Mouse (Mus musculus): ENCODE measurements around the gene Ttf2. TPM values are rescaled to one million over a fixed set of nuclear protein-coding genes. Genes with fewer than 3 reads are reported as not detected.

Gene Ttf2
- total RNA-seq, 1 experiment from 2014 or later, result 7.4 TPM

DNA sequence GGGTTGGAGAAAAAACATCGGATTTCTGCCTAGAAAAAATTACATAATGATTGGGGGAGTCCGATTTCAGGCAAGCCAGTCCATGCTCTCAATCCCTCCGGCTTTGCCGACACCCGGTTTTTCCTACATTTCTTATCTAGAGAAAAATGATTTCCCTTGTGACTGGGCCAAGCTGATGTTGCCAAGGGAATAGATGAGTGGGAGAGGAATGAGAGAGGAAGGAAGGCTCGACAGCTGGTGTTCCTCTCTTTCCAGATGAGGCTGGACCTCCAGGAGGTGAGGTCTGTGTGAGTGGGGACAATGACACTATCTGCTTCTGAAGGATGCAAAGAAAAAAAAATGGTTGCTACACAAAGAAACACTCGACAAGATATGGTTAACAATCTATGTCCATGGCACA, 23.7 kb upstream of the Ttf2 start:
- ATAC-seq (replicated peaks; ENCODE audit: insufficient number of reproducible peaks, low FRiP score, low TSS enrichment, poor library complexity, severe bottlenecking), result no peak

DNA sequence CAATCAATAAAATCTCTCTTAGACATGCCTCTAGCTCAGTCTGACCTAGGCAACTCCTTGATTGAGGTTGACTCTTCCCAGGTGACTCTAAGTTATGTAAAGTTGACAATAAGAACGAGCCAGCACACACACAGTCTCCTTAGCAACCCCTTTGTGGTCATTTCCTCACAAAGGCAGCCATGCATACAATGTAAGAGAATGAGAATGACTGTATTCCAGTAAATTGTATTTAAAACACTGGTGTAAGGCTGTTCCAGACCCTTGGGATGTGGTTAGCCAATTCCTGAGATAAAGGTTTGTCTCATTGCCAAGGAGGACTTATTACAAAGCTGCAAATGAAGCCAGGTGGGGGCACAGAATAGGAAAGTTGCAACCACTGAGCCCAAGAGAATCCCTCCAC, 20.8 kb upstream of the Ttf2 start:
- ATAC-seq (replicated peaks; ENCODE audit: insufficient number of reproducible peaks, low FRiP score, low TSS enrichment, poor library complexity, severe bottlenecking), result no peak

DNA sequence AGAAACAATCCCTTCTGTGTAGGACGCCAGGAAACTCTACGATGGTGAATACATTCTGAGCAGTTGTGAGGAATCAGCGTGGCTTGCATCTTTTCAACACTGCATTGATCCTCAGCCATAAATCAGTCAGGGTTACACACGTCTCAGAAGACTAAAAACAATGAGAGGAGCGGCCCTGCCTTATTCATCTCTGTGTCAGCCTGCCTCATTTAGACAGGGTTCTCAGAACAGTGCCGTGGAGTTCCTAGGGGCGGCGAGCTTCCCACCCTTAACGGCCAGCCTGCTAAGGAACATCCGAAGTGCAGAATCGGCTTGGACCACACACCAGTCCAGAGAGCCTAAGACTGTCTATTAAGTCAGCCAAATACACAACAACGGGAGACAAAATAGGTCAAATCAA, 20.0 kb upstream of the Ttf2 start:
- ATAC-seq (replicated peaks; ENCODE audit: insufficient number of reproducible peaks, low FRiP score, low TSS enrichment, poor library complexity, severe bottlenecking), result no peak

DNA sequence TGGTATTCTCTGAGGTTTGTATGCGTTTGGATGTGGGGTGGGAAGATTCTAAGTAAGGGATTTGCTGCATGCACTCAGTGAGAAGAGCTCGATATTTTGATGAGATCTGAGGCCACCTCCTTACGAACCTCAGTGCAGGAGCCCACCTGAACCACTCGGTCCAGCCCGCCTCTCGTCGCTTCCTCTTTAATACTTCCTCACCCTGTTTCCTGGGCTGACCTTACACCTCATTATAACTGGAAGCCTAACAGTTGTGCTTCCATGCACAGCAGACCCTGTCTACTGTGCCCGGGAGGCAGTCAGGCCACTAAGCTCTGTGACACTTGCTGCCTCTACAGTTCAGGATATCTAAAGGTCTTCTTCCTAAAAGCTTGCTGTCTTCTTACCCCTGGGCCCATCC, 9.8 kb upstream of the Ttf2 start:
- peak; percentile 44; the same call in 1 of the 2 replicates for ATAC-seq (replicated peaks; ENCODE audit: insufficient number of reproducible peaks, low FRiP score, low TSS enrichment, poor library complexity, severe bottlenecking)

GRCm38 (mm10) chr3:100973906-100974305, 4.4 kb upstream of the Ttf2 start:
- ATAC-seq (replicated peaks; ENCODE audit: insufficient number of reproducible peaks, low FRiP score, low TSS enrichment, poor library complexity, severe bottlenecking), result no peak

- no peak for ATAC-seq (replicated peaks; ENCODE audit: insufficient number of reproducible peaks, low FRiP score, low TSS enrichment, poor library complexity, severe bottlenecking)
Observed at GRCm38 (mm10) chr3:100963849-100964542, 5.5 kb downstream of the Ttf2 start.

GRCm38 (mm10) chr3:100961501-100961900, 8.0 kb downstream of the Ttf2 start:
- ATAC-seq (replicated peaks; ENCODE audit: insufficient number of reproducible peaks, low FRiP score, low TSS enrichment, poor library complexity, severe bottlenecking), result no peak

DNA sequence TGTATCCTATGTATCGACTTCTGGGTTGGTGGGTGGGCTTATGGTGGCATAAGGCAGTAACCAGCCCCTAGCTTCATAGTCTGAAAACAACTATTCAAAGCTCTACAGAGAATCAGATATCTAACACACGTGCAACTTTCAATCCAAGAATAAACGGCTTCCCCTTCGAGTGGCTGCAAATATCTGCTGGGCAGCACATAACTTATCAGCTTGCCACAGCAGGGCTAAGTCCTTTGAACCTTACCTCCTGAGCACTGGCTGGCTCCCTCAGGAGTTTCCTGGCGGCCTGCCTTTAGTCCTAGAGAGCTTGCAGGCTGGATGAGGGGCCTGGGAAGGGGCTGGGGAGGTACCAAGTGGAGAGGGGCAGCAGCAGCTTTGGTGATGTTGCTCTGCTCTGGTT, 8.5 kb downstream of the Ttf2 start:
- ATAC-seq (replicated peaks; ENCODE audit: insufficient number of reproducible peaks, low FRiP score, low TSS enrichment, poor library complexity, severe bottlenecking), result no peak

GRCm38 (mm10) chr3:100954616-100955015, 14.8 kb downstream of the Ttf2 start:
- ATAC-seq (replicated peaks; ENCODE audit: insufficient number of reproducible peaks, low FRiP score, low TSS enrichment, poor library complexity, severe bottlenecking), result no peak

DNA sequence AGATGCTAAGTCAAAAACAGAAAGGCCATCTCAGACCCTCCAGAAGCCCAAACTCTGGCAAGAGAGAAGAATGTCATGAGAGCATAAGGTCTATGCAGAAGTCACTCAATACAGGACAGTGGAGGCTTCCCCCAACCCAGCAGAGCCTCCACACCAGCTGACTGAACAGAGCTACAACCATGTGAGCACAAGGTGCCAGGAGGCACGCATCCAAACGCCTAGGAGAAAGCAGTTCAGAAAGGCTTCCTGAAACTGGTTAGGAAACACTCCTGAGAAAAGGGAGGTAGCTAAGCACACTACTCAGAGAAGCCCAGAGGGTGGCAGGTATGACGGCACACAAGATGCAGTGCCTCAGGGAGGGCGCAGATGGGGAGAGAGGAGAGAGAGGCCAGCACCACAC, 17.9 kb downstream of the Ttf2 start:
- ATAC-seq (replicated peaks; ENCODE audit: insufficient number of reproducible peaks, low FRiP score, low TSS enrichment, poor library complexity, severe bottlenecking), result no peak

GRCm38 (mm10) chr3:100947286-100947685, 22.2 kb downstream of the Ttf2 start:
- ATAC-seq (replicated peaks; ENCODE audit: insufficient number of reproducible peaks, low FRiP score, low TSS enrichment, poor library complexity, severe bottlenecking), result no peak

DNA sequence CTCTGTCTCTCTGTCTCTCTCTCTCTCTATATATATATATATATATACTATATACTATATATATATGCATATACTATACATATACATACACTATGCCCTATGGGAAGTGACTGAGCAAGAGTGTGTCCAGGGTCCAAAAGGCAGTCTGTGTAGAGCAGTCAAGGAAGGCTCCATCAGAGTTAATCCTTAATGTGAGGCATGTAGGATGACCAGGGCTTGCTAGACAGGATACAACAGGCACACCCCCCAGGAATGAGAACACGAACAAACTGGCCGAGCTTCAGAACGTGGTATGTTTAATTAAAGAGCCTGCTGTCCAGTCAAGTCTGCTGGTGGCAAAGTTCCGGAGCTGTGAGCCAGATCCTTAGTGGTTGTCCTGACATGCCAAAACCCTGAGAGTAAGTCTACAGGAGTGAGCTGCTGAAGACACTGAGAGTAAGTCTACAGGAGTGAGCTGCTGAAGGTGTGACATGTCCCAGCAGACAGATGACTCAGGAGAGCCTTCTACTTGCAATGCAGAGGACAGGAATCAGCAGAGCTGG, 28.9 kb downstream of the Ttf2 start:
- no peak for ATAC-seq (replicated peaks; ENCODE audit: insufficient number of reproducible peaks, low FRiP score, low TSS enrichment, poor library complexity, severe bottlenecking)

DNA sequence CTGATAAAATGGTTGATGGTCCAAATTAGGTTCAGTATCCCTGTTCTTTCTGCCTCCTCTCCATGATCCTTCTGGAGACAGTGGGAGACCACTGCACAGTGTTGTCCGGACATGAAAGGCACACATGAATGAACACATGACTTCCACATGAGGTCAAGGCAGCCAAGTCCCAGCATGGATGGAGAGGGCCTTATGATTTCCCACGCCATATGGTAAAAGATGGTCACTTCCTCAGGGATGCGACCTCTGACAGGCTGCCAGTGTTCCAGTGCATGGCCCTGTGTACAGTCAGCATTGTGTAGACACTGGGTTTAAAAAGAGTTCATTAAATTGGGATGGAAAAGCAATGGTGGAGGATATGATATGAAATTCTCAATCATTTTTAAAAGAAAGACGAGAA, 31.3 kb downstream of the Ttf2 start:
- ATAC-seq (replicated peaks; ENCODE audit: insufficient number of reproducible peaks, low FRiP score, low TSS enrichment, poor library complexity, severe bottlenecking), result no peak

DNA sequence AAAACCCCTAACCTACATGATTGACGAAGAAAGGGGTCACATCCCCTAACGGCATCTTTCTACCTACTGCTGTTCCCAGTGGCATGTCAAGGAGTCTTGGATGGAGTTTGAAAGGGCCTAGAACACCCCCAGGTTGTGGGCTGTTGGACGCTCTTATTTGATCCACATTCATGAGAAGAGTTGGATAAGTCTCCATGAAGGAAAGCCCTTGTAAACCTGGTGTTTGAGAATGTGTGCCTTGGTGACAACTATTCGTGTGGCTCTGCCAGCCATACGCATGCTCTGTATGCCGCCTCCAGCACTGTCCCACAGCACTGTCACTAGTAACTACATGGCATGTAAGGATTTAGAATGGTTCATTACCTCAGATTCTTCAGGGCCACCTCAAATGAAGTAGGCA, 33.3 kb downstream of the Ttf2 start:
- ATAC-seq (replicated peaks; ENCODE audit: insufficient number of reproducible peaks, low FRiP score, low TSS enrichment, poor library complexity, severe bottlenecking), result no peak

- ATAC-seq (replicated peaks; ENCODE audit: insufficient number of reproducible peaks, low FRiP score, low TSS enrichment, poor library complexity, severe bottlenecking), result no peak
Observed at GRCm38 (mm10) chr3:100935521-100935920, 33.9 kb downstream of the Ttf2 start.

DNA sequence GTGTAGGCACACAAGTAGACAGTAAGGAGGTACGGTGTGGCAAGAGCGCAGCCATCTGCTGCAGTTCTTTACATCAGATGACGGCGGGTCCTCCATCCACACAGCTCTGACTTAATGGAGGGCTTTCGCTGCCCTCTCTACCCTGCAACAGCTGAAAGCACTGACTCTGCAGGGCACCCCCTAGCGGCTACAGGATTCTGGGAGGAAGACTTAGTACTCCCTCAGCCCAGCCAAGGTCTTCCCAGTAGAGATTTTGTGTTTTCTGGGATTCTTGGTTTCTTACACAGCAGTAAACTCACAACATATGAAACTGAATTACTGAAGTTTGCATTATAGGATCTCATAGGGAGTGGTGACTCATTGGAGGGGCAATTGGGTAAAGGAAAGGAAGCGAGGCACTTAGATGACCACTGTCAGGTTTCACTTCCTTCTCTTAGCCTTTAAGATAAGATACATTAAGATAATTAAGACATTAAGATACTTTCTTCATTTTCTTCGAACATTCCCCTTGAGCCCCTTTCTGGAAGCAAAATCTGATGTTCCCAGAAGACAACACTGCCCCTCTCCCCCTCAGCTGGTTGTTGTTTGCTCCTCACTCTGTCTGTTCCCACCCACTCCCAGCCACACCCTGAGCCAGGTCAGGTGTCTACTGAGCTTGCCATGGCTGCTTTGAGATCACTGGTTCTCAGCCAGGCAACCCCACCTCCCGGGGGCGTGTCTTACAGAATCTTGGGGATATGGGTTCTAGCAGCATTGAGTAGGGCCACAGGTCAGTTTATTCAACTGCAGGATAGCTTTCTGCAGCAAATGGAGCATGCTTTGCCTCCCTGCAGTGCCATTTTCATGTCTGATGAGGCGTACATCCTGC, 37.2 kb downstream of the Ttf2 start:
- ATAC-seq (replicated peaks; ENCODE audit: insufficient number of reproducible peaks, low FRiP score, low TSS enrichment, poor library complexity, severe bottlenecking), result peak; percentile 60

GRCm38 (mm10) chr3:100931332-100932076, 38.0 kb downstream of the Ttf2 start:
- no peak for ATAC-seq (replicated peaks; ENCODE audit: insufficient number of reproducible peaks, low FRiP score, low TSS enrichment, poor library complexity, severe bottlenecking)

DNA sequence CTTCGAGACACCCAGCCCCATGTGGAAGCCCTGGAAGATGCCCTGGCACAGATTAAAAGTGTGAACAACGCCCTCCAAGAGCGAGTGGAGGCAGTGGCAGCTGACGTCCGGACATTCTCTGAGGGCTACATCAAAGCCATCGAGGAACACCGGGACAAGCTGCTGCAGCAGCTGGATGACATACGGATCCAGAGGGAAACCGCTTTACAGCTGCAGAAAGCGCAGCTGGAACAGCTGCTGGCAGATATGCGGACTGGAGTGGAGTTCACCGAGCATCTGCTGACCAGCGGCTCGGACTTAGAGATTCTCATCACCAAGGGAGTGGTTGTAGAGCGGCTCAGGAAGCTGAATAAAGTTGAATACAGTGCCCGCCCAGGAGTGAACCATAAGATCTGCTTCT, 44.3 kb downstream of the Ttf2 start:
- ATAC-seq (replicated peaks; ENCODE audit: insufficient number of reproducible peaks, low FRiP score, low TSS enrichment, poor library complexity, severe bottlenecking), result no peak

- no peak for ATAC-seq (replicated peaks; ENCODE audit: insufficient number of reproducible peaks, low FRiP score, low TSS enrichment, poor library complexity, severe bottlenecking)
Observed at GRCm38 (mm10) chr3:100924065-100924732, 45.3 kb downstream of the Ttf2 start.

Measured in monocyte, adult 5-6 weeks (primary cell).